Mouse (Mus musculus) bone marrow, adult 2 months (tissue): ENCODE results near the gene Dspp.

Source experiments
- CTCF ChIP-seq: fragments of 200-500 bp; IDR thresholded peaks from 2 replicates; pipeline ENCODE4 v1.5.1; 2011; ENCODE audit warnings: low read length, control low read depth; ENCODE audit not compliant: control insufficient read depth, insufficient read depth
- POLR2A ChIP-seq: fragments of 200-500 bp; IDR thresholded peaks from 2 replicates; pipeline ENCODE4 v1.6.1; 2011; ENCODE audit warnings: low read depth, mild to moderate bottlenecking, control low read depth, low read length, borderline replicate concordance; ENCODE audit not compliant: control insufficient read depth

- TF ChIP-seq CTCF = peak; percentile 28; the same call in 1 of the 2 replicates
- TF ChIP-seq POLR2A = no peak
Observed at GRCm38 (mm10) chr5:104218926-104219325, 48.4 kb downstream of the Dspp start.
